Mouse (Mus musculus): Measurements from ENCODE around the gene Cnpy3.
"Not testable (repeated sequence)": the region's sequence is repeated elsewhere in the genome, so short reads cannot be mapped to it uniquely, and the experiment has no call there.

Gene Cnpy3

GRCm38 (mm10) chr17:46764916-46765315, 12.9 kb upstream of the Cnpy3 start:
- DNase-seq (ENCODE audit: low read depth, low spot score) = not testable (repeated sequence)

GRCm38 (mm10) chr17:46763544-46763943, 11.5 kb upstream of the Cnpy3 start, which contains the start of gene Ptcra:
TSS of gene Ptcra (minus strand) at chr17:46763712.
- DNase-seq (ENCODE audit: low read depth, low spot score) = no peak

GRCm38 (mm10) chr17:46758753-46759152, 6.7 kb upstream of the Cnpy3 start:
- no peak for DNase-seq (ENCODE audit: low read depth, low spot score)

GRCm38 (mm10) chr17:46751056-46751793, 789 bp downstream of the Cnpy3 start:
- DNase-seq (ENCODE audit: low read depth, low spot score) = no peak

GRCm38 (mm10) chr17:46750580-46750979, 1.4 kb downstream of the Cnpy3 start:
- no peak for DNase-seq (ENCODE audit: low read depth, low spot score)

GRCm38 (mm10) chr17:46749282-46749681, 2.7 kb downstream of the Cnpy3 start:
- DNase-seq (ENCODE audit: low read depth, low spot score) = no peak

- no peak for DNase-seq (ENCODE audit: low read depth, low spot score)
Observed at GRCm38 (mm10) chr17:46747806-46748205, 4.2 kb downstream of the Cnpy3 start.

- DNase-seq (ENCODE audit: low read depth, low spot score) = no peak
Observed at GRCm38 (mm10) chr17:46747234-46747633, 4.8 kb downstream of the Cnpy3 start.

GRCm38 (mm10) chr17:46745506-46745905, 6.5 kb downstream of the Cnpy3 start:
- no peak for DNase-seq (ENCODE audit: low read depth, low spot score)

- no peak for DNase-seq (ENCODE audit: low read depth, low spot score)
Observed at GRCm38 (mm10) chr17:46742986-46743385, 9.0 kb downstream of the Cnpy3 start.

- no peak for DNase-seq (ENCODE audit: low read depth, low spot score)
Observed at GRCm38 (mm10) chr17:46741305-46741704, 10.7 kb downstream of the Cnpy3 start.

GRCm38 (mm10) chr17:46736160-46736559, 15.9 kb downstream of the Cnpy3 start:
- peak; percentile 81 for DNase-seq (ENCODE audit: low read depth, low spot score)

GRCm38 (mm10) chr17:46735287-46735686, 16.7 kb downstream of the Cnpy3 start:
- no peak for DNase-seq (ENCODE audit: low read depth, low spot score)

GRCm38 (mm10) chr17:46734055-46734454, 18.0 kb downstream of the Cnpy3 start:
- DNase-seq (ENCODE audit: low read depth, low spot score) = no peak

GRCm38 (mm10) chr17:46728904-46729318, 23.1 kb downstream of the Cnpy3 start, which contains the start of gene Gnmt:
TSS of gene Gnmt (minus strand) at chr17:46729168.
- DNase-seq (ENCODE audit: low read depth, low spot score) = peak; percentile 64

GRCm38 (mm10) chr17:46728496-46728895, 23.5 kb downstream of the Cnpy3 start:
- peak; percentile 57 for DNase-seq (ENCODE audit: low read depth, low spot score)

GRCm38 (mm10) chr17:46728021-46728420, 24.0 kb downstream of the Cnpy3 start:
- peak; percentile 89 for DNase-seq (ENCODE audit: low read depth, low spot score)

GRCm38 (mm10) chr17:46727271-46727670, 24.7 kb downstream of the Cnpy3 start:
- DNase-seq (ENCODE audit: low read depth, low spot score) = no peak

GRCm38 (mm10) chr17:46725731-46726645, 26.0 kb downstream of the Cnpy3 start:
- DNase-seq (ENCODE audit: low read depth, low spot score) = no peak

- DNase-seq (ENCODE audit: low read depth, low spot score) = peak; percentile 87
Observed at GRCm38 (mm10) chr17:46725273-46725672, 26.7 kb downstream of the Cnpy3 start.

- DNase-seq (ENCODE audit: low read depth, low spot score) = no peak
Observed at GRCm38 (mm10) chr17:46724477-46725084, 27.4 kb downstream of the Cnpy3 start.

- no peak for DNase-seq (ENCODE audit: low read depth, low spot score)
Observed at GRCm38 (mm10) chr17:46721077-46721476, 30.9 kb downstream of the Cnpy3 start.

All from R1 (cell line).